Mouse (Mus musculus) cerebellum, adult 2 months (tissue): ENCODE measurements at regions not wholly inside any gene's neighbourhood (a gene's known extent, or its start where the extent isn't known, plus 50 kb on each side); places are given as distances from the start of the nearest gene placed in this dataset.

Source experiments
- CTCF ChIP-seq: fragments of 200-500 bp; IDR thresholded peaks from 2 replicates; pipeline ENCODE4 v1.5.1; 2011; ENCODE audit warnings: low read depth, mild to moderate bottlenecking, control low read depth, low read length, moderate library complexity, borderline replicate concordance; ENCODE audit not compliant: insufficient read depth
- POLR2A ChIP-seq: fragments of 200-500 bp; IDR thresholded peaks from 2 replicates; pipeline ENCODE4 v1.6.1; 2011; ENCODE audit warnings: low read length, control low read depth, borderline replicate concordance; ENCODE audit not compliant: insufficient read depth

GRCm38 (mm10) chr6:51017260-51017999, 363.2 kb upstream of the Npvf start:
- TF ChIP-seq POLR2A = no peak
- TF ChIP-seq CTCF = no peak
